Mouse (Mus musculus): Measurements from ENCODE around the gene Rarb. TPM values are rescaled to one million over a fixed set of nuclear protein-coding genes. Genes with fewer than 3 reads are reported as not detected.
"Not testable (repeated sequence)": the region's sequence is repeated elsewhere in the genome, so short reads cannot be mapped to it uniquely, and the experiment has no call there.

Gene Rarb
- total RNA-seq (2014; fragmentation: Nextera tagmentation) (0.23 TPM in 1 of 2 replicates, not detected in the other), total RNA-seq (2017) (0.26 TPM in 1 of 2 replicates, not detected in the other)

DNA sequence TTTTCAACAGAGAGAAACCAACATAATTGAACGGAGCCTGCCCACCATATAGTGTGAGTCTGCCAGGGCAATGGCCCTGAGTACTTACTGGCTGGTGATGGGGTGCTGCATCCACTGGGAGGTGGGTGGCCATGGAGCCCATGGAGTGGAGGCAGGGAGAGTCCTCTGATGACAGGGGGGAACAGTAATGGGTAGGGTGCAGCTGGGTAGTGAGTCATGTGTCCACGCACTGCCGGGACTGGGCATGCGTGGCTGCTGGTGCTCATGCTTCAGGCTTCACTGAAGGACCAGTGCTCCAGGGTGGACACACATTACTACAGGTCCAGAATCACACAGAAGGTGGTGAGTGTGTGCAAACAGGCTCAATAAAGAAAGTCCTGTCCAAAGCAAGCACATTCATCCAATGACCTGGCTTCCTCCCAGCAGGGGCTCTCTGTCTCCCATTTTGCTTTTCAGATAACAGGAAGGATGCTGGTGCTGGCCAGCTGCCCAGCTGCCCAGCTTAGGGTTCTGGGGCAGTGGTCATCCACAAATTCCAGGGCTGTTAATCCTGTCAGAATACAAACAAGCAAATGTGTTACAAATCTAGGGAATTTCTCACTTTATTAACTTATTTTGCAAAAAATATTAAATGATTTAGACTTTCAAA is at the start of gene Rarb:
Rarb (minus strand) TSS at position 555 of the 649 bp plus-strand sequence.
- ATAC-seq (replicated peaks; ENCODE audit: poor library complexity, severe bottlenecking), result no peak

DNA sequence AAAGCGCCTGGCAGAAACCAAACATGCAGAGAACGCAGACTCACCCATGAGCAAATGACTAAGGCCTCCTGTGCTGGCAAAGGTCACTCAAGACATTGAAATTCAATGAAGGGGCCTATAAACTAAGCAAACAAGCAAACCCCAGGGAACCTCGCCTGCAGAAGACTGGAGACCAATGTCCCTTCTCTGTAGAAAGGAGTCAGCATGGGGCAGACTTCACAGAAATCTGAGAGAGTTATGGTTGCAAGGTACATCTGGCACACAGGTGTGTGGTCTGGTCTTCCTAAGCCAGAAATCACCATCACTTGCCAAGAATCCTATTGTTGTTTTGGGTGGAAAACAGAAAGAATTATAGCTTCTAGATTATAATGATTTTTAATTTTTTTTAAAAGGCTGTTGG is 23.1 kb upstream of the Rarb start:
- ATAC-seq (replicated peaks; ENCODE audit: poor library complexity, severe bottlenecking), result no peak

DNA sequence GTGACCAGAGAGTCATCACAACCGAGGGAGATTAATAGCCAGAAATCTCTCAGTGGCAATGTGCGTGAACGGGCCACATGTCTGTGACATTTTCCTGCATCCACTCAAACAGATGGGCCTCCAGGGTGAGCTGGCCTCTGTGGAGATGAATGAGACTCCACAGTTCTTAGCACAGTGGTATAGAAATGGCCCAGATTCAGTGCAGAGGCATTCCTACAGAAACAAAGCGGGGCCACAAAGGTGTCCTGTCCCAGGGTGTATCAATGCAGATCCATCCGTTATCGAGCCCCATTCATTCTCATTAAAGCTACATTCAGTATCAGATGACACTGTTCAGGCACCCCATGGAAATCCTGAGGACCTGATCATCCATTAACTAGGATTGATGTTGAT is 22.6 kb upstream of the Rarb start:
- ATAC-seq (replicated peaks; ENCODE audit: poor library complexity, severe bottlenecking), result no peak

DNA sequence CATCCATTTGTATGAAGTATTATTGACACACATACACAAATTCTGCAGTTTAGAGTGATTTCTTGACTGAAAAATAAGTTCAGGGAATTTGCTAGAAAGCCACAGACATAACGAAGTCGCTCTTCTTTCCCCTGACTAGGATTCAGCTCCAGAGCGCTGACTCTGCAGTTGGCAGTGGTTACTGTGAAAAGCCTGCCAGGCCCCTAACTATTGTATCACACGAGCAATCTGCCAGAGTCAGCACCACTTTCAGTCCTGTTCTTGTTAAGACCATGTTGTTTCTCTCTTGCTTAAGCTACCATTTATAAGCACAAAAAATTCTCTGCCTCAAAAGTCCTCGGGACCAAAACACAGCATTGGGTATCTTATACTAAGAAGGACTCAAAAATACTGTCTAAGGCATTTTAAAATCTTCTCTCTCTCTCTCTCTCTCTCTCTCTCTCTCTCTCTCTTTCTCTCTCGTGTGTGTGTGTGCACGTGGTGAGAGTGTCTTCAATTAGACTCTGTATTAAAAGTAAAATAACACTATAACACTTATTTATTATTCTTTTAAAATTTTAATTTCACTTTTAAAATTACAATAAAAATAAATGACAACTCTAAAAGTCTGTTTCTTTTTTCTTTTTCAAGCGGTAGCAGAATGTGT is 22.1 kb upstream of the Rarb start:
- ATAC-seq (replicated peaks; ENCODE audit: poor library complexity, severe bottlenecking), result no peak

DNA sequence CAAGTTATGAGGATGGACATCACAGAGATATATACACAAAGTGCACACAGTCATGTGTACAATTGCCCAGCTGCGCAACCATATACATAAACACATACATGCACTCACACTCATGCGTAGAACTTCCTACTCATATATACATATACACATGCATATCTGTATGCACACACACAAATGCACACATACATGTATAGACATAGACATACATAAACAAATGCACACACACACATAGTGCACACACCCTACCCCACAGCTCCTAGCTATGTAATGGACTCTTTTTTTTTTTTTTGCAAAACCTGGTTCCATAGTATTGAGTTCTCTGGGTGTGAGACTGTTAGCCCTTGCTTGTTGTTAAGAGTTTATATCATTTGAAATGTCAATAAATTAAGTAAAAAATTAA is 21.2 kb upstream of the Rarb start:
- no peak for ATAC-seq (replicated peaks; ENCODE audit: poor library complexity, severe bottlenecking)

DNA sequence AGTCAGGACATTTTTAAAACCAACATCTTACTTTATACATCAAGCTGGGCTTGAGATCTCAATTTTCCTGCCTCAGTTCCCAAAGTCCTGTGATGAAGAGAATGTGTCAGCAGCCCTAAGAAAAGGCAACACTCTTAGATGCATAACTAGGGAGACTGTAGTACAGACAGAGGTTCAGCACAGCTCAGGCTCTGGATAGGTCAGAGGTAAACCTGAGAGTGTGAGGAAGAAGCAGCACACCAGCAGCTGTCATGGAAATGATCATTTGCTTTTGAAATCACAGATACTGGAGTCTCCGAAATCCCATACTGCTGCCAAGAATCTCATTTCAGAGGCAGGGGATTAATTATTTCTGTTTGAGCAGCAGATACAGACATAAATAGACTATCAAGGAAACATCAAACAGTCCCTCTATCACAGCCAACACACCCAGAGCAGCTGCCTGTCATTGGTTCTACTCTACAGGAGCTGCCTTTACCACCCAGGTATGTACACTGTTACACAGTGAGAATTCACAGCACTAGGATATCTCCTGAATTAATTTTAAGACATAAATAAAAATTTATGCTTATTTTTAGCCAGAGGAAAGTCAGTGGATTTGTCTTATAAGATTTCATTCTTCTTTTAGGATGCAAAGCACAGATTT is 3.7 kb downstream of the Rarb start:
- ATAC-seq (replicated peaks; ENCODE audit: poor library complexity, severe bottlenecking), result no peak

DNA sequence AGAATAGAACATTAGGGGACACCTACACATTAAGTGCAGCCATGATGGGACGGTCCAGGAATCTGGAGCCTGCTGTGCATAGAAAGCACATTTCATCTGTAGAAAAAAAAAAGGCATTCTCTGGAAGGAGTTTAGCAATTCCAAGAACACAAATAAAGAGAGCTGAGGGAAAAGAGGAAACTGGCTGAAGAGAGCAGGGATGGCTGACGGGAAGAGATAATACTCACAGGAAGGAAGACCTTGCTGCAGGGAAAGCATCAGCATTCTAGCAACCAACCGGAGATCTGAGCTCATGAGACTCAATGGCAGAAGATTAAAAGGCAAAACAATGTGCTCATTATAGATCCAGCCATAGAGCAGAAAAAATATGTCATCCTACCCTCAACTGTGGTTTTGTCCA is 12.8 kb downstream of the Rarb start:
- no peak for ATAC-seq (replicated peaks; ENCODE audit: poor library complexity, severe bottlenecking)

DNA sequence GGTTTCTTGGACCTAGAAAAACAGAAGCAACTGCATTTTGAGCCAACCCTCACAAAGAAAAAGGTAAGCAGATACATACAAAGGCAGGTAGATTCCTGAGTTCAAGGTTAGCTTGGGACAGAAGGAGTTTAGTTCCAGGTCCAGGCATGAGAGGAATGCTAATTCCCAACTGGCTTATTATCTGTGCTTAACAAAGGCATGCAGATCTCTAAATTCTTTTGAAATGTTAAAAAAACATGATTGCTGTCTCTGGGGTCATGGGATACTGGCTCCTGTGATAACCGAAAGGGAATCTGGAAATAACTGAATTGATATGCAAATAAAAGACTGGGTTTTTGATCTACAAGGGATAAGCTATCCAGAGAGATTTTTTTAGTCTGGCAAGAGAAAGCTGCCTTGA is 28.8 kb downstream of the Rarb start:
- no peak for ATAC-seq (replicated peaks; ENCODE audit: poor library complexity, severe bottlenecking)

DNA sequence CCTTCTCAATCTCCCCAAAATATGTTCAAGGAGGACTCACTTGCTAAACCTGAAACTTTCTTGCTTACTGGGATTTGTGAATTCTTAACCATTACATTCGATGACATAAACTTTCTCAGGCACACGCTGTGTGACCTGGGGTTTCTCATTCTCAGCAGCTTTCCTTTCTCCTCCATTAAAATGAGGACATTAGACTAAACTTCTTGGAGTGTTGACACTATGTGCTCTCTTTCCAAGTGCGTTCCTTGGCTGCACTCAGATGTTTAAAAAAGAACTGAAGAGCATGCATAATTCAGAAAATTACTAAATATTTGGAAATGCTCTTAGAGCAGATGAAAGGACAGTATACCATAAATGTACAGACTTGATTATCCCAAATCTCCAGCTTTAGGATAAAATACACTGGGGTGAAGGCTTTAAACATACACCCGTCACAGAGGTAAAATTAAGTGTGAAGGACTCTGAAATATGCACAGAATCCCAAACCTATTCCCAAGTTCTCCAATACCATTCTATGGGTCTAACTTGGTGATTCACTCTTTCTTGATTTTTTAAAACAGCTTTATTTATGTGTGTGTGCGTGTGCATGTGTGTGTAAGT is 36.9 kb downstream of the Rarb start:
- no peak for ATAC-seq (replicated peaks; ENCODE audit: poor library complexity, severe bottlenecking)

DNA sequence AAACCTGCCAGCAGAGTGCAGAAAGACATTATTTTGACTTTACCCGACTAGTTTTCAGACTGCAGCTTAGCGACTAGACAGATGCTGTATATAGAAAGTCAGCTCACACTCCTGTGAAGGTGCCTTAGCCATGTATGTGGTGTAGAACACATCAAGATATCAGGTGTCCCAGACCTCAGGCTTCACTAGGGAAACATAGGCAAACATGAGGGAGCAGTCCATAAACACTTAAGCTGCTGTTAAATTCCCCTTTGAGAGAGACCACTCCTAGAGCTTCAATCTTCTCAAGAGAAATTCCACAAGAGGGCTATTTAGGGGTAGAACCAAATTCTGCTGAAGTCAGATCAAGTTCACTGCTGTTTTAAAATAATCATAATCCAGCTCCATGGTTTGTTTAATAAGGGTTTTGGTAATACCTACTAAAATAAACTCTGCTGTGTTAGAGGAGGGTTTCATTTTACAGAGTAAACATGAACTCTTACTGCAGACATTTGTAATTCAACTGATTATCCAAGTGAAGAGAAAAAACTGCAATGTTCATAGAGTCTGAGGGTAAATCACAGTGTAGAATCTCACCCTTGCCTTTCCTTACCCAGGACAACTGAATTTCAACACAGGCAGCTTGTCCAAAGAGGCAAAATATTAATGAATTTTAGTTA is 42.1 kb downstream of the Rarb start:
- ATAC-seq (replicated peaks; ENCODE audit: poor library complexity, severe bottlenecking), result no peak

DNA sequence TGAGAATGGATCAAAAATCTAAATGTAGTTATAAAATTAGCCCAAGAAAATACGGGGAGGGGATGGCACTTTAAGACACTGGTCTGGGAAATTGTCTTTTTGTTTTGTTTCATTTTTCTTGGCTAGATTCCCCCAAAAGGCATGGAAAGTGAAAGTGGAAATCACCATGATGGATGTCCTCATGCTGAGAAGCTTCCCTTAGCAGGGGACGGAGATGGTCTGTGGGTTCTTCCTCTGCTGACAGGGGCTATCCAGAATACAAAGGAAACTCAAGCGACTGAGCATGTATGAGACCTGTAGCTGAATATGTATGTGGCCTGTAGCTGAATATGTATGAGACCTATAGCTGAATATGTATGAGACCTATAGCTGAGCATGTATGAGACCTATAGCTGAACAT is 46.0 kb downstream of the Rarb start:
- no peak for ATAC-seq (replicated peaks; ENCODE audit: poor library complexity, severe bottlenecking)

DNA sequence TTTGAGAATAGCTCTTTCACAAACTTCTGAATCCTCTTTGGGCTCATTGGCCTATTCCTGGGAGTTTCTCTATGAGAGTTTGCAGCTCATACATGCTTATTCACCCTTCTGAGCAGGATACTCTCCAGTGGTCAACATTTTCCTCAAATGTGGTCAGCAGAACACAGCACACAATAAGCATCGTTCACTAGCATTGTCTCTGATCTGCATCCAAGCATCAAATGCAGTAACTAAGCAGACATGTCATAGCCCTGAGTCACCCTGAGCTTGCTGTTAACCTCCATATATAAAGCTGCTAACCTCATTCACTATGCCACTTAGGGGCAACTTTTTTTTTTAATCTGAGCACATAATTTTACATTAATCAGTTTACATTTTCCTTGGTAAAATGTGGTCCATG is 53.1 kb downstream of the Rarb start:
- ATAC-seq (replicated peaks; ENCODE audit: poor library complexity, severe bottlenecking), result no peak

DNA sequence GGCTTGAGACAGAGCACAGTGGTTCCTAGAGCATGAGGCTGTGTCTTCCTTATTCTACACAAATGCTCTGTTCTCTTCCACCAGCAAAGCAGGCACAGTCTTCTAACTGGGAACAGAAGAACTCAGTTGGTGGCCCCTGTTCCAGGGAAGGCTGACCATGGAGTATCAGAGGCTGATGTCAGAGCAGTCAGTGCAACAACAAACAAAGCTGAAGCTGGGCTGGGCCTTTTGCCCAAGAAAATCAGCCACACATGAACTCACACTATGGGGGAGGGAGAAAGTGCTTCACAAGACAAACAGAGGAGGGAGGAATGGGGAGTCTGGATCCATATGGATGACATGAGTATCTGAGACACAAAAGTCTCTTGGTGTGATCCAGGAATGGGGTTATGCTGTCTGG is 56.2 kb downstream of the Rarb start:
- ATAC-seq (replicated peaks; ENCODE audit: poor library complexity, severe bottlenecking), result no peak

DNA sequence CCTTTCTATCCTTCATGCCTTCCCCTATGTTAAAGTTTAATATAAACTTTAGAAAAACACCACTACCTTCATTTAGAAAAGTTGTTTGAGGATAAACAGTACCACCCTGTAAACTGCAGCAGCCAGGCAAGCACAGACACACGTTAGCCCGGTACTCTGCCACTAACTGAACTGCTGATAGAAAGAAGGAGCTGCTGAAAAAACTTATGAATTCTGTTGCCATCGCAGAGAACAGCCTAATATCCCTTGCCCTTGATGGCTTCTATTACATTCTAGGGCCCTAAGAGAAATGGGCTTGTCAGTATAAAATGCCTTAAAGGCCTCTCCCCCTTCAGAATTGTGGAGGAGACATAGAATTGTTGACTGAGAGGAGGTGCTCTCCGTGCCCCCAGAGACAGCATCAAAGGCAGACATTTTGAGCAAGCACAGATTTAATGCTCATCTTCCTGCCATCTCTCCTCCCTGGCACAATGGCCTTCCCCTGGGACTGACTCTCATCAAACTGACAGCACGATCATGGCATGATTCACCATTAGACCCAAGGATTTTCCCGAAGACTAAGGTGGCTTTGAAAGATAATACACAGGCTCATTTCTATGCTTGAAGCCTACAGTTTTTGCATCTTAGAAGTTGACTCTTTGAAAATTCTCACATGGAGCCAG is 60.1 kb downstream of the Rarb start:
- ATAC-seq (replicated peaks; ENCODE audit: poor library complexity, severe bottlenecking), result no peak

DNA sequence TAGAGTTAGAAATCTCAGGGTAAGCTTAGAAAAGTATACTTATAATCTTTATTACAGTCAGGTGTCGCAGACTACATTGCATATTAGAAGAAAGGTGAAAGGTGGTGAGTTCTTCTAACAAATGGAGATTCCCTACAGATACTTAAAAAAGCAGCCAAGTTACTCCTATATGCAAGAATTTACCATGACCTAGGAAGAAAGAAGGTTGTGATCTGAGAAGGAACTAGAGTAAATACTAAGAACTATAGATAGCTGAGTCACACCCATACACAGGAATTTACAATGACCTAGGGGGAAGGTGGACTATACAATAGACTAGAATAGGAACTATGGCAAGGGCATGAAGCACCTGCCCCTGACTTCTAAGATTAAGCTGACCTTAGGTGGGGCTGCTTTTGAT is 63.4 kb downstream of the Rarb start:
- not testable (repeated sequence) for ATAC-seq (replicated peaks; ENCODE audit: poor library complexity, severe bottlenecking)

DNA sequence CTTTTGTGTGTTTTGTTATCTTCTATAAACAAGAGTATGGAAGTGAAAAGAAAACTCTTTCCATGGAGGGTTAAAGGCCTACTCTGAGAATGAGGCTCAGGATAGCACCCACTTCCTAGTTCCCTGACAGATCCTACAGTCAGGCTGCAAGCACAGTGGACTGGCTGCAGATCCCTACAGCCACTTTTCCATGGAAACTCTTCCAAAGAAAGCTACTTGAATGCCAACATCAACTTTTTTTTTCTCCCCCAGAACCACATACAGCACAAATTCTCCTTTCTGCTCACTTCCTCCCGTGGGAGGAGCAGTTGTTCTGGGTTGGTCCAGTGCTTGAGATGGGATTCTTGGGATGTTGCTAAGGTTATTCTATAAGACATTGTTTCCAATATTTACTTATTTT is 66.3 kb downstream of the Rarb start:
- ATAC-seq (replicated peaks; ENCODE audit: poor library complexity, severe bottlenecking), result no peak

DNA sequence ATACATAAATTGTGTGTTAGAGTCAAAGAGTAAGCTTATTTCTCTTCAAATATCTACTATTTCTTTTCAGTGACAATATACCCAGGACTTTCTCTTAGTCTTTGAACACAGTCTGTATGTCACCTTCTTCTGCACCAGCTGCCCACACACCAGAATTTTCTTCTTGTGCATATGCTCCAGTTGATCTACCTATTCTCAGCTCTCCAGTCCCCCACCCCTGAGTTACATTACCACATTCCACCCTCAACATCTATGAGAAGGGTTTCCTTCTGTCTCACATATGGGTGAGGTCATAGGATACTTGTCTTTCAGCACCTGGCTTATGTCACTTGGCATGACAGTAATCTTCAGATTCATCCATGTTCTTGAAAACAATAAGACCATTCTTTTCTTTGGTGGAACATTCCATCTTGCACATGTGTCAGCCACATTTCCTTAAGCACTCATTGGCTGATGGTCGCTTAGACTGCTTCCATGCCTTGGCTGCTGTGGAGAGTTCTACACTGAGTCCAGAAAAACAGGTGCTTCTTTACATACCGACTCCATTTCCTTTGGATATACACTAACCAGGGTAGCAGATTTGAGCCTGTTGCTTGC is 71.9 kb downstream of the Rarb start:
- no peak for ATAC-seq (replicated peaks; ENCODE audit: poor library complexity, severe bottlenecking)

DNA sequence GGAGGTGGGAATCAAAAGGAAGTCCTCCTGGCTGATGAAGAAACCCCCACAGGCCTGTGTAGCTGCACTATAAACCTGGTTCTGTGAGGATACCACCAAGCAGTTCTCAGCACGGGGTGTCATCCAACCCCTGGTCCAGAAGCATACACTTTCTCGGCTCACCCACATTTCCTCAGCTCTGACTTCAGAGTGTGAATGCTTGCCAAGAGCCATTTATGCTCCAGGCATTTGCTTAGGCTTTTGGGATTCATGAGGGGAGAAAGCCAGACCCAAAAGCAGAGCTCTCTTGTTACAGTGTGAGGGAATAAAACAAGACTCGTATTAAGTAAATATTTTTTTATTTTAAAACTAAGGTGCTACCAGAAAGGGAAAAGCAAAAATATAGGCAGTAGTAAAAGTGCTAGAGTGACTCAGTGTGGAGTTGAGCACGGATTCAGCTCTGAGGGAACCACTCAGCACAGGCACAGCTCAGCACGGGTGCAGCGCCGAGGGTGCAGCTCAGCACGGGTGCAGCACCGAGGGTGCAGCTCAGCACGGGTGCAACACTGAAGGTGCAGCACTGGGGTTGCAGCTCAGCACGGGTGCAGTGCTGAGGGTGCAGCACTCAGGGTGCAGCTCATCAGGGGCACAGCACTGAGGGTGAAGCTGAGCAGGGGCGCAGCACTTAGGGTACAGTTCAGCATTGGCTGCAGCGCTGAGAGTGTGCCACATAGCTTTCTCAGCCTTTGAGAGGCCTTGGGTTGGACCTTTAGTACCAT is 77.8 kb downstream of the Rarb start:
- peak; percentile 20; the same call in 1 of the 2 replicates for ATAC-seq (replicated peaks; ENCODE audit: poor library complexity, severe bottlenecking)

DNA sequence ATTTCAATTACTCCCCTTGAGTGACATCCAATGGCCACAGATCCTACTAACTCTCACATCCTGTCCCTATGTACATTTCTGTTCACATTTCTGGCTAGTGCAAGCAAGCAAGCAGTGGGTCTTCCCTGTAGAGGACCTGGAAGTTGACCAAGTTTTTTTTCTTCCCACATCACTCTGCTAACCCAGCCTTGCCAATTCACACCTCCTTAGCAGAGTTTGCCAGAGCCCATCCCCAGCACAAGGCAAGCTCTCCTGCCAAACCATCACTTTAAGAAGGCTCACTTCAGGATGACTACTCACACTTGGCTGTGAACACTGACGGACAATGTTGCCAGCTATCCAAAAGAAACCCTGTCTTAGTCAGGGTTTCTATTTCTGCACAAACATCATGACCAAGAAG is 80.4 kb downstream of the Rarb start:
- ATAC-seq (replicated peaks; ENCODE audit: poor library complexity, severe bottlenecking), result no peak
